Mouse (Mus musculus): Measurements from ENCODE around the gene Scamp5.

The Scamp5 gene

GRCm38 (mm10) chr9:57419521-57420267, 48.2 kb downstream of the Scamp5 start:
- DNase-seq (ENCODE audit: low read depth): no peak

- no peak for DNase-seq (ENCODE audit: low read depth)
These were observed 50.5 kb downstream of the Scamp5 start for GRCm38 (mm10) chr9:57417341-57417740.

- DNase-seq (ENCODE audit: low read depth): no peak
These were observed 60.5 kb downstream of the Scamp5 start for GRCm38 (mm10) chr9:57407120-57407905.

- DNase-seq (ENCODE audit: low read depth): no peak
These were observed 61.5 kb downstream of the Scamp5 start for GRCm38 (mm10) chr9:57406395-57406794.

GRCm38 (mm10) chr9:57404036-57404435, 63.8 kb downstream of the Scamp5 start:
- DNase-seq (ENCODE audit: low read depth): no peak

- DNase-seq (ENCODE audit: low read depth): no peak
These were observed 65.3 kb downstream of the Scamp5 start for GRCm38 (mm10) chr9:57402318-57403251.

GRCm38 (mm10) chr9:57398773-57399172, 69.1 kb downstream of the Scamp5 start:
- no peak for DNase-seq (ENCODE audit: low read depth)

- no peak for DNase-seq (ENCODE audit: low read depth)
These were observed 75.0 kb downstream of the Scamp5 start for GRCm38 (mm10) chr9:57392892-57393291.

Measured in c-Kit-positive CD71-negative TER-119-negative erythroid progenitor cells, embryonic 14.5 days (primary cell).